Mouse (Mus musculus) heart, postnatal 36 days (tissue): ENCODE measurements at regions not wholly inside any gene's neighbourhood (a gene's known extent, or its start where the extent isn't known, plus 50 kb on each side); places are given as distances from the start of the nearest gene placed in this dataset.

ENCODE experiments used
- DNase-seq, 2 experiments: peaks; one replicate each; pipeline ENCODE4 v3.0.0; 2021 to 2022
- intact Hi-C: fragments of 180-260 bp; cut with DNase I; formaldehyde crosslinking; loops from one replicate; pipeline ENCODE4 v1.15.1; 2025

DNA sequence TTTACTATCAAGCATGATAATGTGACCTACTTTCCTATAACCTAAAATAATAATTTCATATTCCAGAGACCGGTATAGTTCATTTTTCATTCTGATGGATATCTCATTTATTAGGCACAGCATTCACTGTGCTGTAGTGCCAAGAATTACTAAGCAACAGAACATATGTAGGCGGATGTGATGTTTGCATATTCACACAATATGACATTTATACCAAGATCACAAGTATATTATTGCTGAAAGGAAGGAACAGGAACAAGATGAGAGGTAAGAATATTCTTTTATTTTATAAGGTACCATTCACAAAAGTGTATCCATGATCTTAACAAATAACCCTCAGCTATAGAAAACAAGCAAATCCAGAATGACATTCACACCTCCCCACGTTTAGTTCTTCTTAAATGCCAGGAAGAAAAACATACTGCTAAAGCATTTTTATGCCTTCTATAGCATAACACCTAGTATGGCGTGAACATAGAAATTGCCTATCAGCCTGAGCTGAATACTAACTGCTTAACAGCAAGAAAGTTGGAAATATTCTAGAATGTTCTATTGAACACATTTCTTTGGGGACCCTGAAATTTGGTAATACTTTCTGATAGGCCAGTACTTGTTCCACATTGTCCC, 1062.8 kb upstream of the Acvr2a start:
- no peak for DNase-seq
- intact Hi-C loops = no loop called here

DNA sequence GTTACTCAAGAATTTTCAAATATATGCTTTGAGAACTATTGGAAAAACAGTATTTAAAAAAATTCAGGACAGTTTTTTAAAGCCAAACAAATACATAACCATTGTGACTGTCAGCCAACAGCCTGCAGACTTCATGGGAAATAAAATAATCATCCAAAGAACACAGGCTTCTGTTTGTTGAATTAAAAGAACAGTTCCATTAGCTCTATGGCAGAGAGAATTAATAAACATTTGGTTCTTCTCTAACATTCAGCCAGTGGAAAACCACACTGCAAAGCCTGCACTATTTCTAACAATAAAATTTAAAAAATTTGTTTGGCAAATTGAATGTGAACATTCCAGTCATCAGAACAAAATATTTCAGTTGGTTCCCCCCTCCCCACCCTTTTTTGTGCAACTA, 1058.2 kb upstream of the Acvr2a start:
- intact Hi-C loops = no loop called here
- DNase-seq = no peak

DNA sequence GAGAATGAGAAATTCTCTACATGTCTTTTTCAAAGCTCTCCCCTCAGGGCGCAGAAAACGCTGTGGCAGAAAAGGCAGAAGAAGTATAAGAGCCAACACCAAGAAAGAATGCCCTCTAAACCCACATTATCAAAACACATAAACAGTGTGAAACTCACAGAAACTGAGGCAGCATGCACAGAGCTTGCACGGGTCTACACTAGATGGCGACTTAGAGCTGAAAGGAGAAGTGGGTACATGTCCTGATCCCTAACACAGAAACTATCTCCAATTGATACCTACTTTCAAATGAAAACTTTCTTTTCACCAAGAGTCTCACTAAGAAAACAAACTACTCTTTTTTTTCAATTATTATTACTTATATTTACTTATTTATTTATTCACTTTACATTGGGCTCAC, 1057.7 kb upstream of the Acvr2a start:
- no peak for DNase-seq
- intact Hi-C loops = no loop called here

DNA sequence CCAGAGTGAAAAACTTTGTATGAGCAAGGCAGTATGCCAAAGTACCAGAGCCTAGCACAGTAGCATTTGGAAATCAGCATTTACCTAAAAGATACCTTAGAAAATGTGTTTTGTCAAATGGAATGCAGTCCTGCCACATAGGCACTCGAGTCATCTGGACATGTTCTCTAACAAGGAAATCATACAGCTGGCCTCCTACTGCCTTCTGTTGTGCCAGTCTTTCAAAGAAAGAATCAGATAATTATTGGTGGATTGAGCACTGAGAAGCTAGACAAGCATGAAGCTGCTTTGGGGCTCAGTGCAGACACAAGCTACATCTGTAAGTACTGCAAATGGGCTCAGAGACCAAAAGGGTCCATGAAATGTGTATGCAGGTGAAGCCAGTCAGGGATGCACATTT, 1038.1 kb upstream of the Acvr2a start:
- DNase-seq = no peak
- intact Hi-C loops = no loop called here

DNA sequence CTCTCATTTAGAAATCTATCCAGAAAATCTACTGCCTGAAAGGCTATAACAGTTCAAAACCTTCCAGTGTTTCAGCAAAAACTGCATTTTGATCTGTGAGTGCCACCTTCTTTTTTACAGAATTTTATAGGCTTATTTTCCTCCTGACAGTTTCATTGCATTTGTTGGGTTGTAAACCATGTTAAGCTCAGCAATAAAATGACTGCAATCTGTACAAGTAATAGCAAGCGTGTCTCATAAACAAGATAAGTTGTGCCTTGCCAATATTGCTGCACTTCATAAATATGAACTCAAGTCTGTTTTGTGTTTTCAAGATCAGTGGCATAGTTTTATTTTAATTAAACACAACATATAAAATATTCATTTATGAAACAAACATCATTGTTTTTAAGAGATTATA, 1036.9 kb upstream of the Acvr2a start:
- intact Hi-C loops = no loop called here
- DNase-seq = no peak

DNA sequence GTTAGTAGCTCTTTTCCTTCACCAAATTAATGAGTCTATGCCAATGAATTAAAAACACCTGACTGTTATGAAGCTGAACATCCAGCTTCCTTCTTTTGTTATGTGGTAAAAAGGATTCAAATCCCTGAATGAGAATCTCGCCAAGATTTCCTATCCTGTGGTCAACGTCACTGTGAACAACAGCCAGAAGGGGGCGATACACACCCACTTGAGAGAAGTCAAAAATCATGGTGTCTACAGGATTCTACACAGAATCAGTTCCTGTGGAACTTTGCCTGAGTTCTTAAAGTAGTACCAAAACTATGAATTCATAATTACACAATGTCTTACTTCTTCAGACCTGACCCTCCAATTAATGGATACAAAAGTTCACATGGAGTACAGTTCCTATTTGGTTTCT, 1028.1 kb upstream of the Acvr2a start:
- intact Hi-C loops = loop anchor here (1.0 kb wide), 1 partner anchor 1100 kb away; no protein-coding TSS in a partner anchor
- DNase-seq = peak; percentile 25

DNA sequence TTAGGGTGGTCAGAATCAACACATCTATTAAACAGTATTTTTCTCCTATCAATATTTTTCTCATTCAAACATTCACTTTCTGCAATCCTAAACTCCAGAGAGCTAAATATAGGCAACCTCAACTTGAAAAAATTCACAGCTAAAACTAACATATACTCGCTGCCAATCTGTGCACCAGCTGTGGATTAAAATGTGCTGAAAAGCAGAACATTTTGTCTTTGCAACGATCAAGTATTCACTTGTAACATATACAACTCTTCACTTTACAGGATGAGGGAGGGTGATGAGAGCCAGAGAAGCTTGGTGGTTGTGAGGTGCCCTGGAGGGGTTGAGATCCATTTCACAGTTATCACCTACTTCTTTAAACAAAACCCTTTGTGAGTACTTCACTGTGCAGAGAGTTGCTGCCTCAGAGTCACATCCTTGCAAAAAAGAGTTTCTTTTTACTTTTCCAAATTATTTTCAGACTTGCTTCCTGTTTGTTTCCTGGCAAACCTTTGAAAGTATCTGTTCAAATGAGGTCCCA, 991.1 kb upstream of the Acvr2a start:
- intact Hi-C loops = no loop called here
- no peak for DNase-seq

DNA sequence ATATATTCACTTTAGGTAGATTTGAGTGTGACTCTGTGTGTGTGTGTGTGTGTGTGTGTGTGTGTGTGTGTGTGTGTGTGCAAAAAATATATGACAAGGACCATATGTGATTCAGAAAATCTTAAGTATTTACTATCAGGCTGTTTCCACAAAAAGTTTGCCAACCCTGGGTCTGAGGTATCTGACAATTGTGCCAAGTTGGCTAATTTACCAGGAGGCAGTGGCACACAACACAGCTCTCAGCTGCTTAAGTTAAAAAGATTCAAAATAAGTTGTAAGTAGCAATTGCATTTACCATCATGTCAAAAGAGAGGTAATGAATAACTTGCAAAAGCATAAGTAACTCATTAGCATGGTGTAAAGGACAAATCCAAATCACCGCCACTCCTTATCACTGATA, 981.4 kb upstream of the Acvr2a start:
- intact Hi-C loops = no loop called here
- no peak for DNase-seq

DNA sequence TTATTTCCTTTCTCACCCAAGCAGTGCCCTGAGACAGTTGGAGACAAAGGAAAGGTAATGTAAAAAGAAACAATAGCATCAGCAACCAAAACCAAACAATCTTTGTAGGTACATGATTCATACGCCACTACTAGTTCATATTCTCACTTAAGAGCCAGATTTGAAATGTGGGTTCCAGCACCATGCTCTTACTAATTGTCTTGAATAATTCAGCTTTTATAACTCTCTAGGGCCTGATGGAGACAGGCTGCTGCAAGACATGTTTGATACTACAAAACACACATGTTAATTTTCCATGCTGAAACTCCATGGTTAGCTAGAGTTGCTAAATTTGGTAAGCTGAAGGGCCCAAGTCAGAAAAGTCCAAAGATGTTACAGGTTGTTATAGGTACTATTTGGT, 980.4 kb upstream of the Acvr2a start:
- intact Hi-C loops = no loop called here
- no peak for DNase-seq

DNA sequence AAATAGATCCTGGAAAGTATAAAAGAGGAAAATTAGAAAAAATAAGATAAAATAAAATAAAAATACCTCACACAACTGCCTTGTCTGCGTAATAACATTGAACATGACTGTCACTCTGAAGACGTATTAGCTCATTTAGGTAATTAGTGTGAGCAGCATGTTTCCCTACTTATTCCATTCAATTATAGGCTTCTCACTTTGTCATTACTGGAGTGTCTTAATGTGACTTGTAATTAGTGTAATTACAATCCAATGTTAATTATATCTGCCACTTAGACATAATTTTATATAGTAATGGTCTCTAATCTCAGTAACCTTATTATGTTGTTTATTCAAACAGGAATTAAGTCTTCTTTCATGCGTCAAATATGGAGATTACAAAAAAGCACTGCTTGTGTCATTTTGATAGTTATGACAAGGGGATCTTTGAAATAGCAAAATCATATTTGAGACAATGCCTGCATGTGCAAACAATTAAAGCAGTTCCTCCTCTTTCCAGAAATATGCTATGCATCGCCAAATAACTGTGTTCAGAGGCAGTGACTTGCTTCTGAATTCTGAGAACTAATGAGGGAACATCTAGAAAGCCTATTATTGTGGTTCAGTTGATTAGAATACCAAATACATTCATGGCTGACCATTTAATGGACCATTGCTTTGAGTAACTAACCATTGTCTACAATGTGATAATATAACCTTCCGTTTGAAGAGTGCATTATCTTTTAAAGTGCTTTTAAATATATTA, 979.7 kb upstream of the Acvr2a start:
- no peak for DNase-seq
- intact Hi-C loops = no loop called here

DNA sequence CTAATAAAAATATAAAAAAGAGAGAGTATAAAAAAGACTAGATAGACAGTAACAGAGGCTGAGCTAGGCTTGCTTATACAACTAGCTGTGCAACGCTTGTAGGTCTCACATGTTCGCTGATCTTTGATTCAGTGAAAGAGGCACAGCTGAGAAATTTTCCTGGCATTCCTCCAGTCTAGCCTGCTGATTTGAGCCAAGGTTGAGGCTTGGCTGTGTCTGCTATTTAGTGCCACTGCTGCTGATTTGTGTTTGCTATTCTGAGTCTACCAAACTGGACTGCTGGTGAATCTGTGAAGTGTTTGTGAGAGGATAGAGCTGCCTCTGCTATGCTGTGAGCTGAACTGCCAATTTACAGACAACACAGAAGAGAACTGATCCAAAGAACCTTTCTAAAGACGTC, 956.7 kb upstream of the Acvr2a start:
- intact Hi-C loops = no loop called here
- DNase-seq = no peak

DNA sequence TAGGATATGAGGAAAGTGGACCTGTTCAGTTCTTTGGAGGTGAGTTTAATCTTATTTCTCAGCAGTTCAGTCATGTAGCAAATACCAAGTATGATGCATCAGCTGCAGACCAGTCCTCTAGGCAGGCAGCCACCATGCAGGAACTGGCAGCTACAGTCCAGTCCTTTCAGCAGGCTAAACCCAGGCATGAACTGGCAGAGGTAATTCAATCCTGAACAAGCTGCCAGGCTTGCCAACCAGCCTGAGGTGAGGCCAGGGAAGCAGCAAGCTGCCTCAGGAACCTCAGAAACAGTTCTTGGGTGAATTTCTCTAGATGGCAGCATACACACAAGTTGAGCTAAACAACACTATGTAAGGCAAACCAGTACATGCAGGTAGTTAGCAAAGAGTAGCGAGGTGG, 951.5 kb upstream of the Acvr2a start:
- intact Hi-C loops = no loop called here
- no peak for DNase-seq

DNA sequence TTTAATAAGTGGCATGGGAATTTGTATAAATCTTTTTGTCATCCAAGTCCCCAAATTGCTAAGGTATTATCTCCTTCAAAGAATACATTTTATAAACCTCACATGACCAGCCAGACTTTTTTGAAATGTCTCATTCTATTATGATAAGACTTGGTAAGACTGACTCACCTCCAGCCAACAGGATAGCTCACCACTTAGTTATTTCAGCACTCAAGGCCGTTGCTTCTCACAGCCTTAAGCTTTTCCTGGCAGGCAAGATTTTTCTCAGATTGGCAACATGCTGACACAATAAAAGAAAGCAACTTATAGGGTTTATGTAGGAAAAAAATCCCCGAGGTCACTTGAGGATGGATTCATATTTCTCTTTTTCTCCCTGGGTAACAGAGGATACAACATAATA, 935.9 kb upstream of the Acvr2a start:
- intact Hi-C loops = no loop called here
- no peak for DNase-seq

DNA sequence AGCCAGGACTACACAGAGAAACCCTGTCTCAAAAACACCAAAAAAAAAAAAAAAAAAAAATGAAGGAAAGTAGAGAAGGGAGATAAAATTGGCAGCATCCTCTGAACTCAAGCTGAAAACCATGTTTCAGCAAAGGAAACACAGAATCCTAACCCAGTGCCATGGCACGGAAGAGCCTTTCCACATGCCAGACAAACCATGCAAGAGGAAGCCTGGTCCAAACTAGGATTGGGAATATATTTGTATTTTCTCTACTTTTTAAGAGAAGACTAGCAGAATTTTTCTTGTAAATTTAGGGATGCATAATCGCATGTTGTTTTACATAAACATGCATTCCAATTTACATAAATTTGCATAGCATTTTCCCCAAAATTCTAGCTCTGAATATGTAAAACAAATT, 934.8 kb upstream of the Acvr2a start:
- intact Hi-C loops = no loop called here
- DNase-seq = no peak

DNA sequence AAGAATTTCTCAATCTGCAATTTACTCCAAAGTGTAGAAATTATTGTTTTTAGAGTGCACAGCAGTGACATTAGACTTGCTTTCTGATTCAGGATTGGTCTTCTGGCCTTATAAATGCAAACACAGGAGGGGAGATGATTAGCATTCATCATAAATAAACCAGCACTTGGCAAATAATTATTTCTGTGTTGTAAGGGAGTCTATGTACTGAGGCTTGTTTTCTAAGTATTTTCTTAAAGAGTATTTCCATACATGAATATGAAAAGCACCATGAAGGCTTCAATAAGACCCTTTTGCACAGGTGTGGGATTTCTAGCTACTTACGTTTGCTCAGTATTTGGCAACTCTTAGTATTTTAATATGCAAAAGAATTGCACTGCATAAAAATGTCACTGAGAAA, 934.1 kb upstream of the Acvr2a start:
- intact Hi-C loops = no loop called here
- no peak for DNase-seq

DNA sequence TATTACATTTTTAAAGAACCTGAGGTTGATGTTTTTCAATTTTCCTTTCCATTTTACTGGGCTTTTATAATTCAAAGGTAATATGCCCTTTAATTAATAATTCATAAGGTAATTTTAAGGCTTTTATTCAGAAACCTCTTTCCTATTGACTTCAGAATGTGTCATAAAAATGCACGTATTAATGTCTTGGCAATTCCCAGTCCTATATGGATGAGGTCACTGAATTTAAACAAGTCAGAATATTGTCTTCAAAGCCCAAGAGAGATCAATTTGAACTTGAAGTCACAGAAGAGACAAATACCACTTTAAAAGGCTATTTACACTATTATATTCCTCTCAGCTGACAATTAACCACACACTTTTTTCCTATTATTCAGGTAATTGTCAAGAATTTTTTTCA, 925.7 kb upstream of the Acvr2a start:
- no peak for DNase-seq
- intact Hi-C loops = no loop called here

DNA sequence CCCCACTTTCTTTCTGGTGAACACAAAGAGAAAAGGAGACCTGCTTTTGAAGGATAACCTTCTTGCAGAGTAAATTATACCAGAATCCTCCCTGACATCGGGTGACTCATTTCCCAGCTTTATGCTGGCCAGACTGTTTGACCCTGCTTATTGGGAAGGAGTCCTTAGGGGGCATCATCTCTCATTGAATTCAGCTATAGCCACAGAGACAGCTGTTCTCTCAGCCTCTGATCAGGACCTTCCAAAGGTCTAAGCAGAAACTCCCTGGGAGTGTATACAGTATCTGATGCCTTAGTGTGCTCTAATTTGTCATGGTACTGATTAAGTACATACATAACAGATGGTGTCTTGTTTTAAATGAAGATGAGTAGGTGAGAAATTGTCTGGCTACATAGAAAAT, 922.5 kb upstream of the Acvr2a start:
- intact Hi-C loops = no loop called here
- no peak for DNase-seq

DNA sequence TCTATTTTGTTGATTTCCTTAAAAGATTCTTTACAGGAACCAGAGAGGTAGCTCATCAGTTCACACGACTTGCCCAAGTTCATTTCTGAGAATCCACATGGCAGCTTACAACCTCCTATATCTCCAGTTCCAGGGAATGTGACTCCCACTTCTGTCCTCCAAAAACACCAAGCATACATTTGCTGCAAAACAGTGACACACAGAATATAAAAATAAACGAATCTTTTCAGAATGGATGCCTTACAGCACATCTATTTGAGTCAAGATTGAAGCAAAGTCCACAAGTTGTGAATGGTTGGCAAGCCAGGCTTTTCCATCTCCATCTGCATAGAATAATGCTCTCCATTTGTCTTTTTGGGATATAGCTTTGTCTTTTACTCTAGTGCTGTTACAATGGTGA, 921.0 kb upstream of the Acvr2a start:
- no peak for DNase-seq
- intact Hi-C loops = no loop called here

DNA sequence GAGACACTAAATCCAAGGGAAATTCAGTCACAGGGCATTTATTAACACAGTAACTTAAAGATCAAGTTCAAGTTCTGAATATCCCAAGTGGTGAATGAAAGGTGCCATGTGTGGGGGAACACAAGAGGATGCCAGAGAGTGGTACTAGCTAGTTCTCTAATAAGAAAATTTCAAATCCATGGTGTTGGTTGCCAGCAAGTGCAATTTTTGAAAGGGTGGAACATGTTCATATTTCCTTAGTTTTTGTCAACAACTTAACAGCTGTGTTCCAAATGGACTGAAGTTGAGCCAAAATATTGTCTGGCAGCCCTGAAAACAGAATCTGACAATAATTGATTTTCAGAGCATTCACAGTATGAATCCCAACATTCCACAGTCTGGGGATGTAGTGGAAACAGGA, 919.1 kb upstream of the Acvr2a start:
- intact Hi-C loops = no loop called here
- no peak for DNase-seq

DNA sequence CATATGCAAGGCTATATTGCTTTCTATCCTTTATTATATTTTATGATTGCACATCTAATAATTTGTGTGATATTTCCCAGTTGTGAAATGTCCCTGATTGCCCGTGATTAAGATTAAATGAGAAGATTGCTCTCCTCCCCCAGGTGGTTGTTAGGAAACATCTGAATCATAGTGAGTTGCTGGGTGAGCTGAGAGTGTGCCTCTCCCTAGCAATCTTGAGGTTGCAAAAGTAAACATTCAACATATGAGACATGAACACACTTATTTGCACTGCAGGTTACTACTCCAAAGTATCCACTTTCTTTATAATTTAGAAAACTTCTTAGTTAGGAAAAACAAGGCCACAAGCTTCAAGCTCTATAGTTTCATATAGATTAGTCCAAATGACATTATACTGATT, 899.6 kb upstream of the Acvr2a start:
- intact Hi-C loops = no loop called here
- no peak for DNase-seq

DNA sequence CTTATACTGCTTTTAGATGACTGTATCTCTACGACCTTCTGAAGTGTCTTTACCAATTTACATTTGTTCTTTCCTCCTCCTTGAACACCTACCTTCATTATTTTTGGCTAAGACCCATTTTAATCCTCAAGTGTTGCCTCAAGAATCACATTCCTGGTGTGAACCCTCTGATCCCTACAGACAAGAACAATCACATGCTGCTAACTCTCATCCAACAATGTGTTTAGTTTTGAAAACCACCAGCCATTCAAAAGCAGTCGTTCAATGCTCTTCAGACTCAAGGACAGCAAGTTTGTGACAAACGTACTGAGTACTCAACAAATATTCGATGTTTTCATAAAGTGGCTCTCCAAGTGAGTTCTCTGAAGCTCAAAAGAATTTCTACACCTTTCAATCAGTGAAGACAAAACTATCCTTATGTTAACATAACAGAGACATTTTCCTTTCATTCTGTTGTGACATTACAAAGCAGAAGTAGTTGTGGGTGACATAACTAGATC, 898.9 kb upstream of the Acvr2a start:
- intact Hi-C loops = no loop called here
- no peak for DNase-seq

DNA sequence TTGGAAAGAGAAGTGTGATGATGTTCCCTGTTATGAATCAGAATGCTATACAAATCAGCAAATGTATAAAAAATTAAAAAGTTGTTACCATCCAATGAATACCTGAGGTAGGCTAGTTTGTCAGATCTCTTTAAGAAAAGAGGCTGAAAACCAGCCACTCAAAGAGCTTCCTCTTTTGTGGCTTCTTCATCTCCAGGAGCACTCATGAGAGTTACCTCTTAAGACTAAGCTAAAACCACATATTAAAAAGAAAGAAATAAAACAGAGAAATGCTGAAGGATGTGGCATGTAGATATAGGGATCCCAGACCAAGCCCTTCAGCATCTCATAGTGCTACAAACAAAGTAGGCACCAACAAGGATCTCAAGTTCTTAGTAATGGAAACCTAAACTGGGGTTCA, 890.9 kb upstream of the Acvr2a start:
- intact Hi-C loops = no loop called here
- no peak for DNase-seq
